Mouse (Mus musculus): Measurements from ENCODE around the gene Ubap2l.

Ubap2l gene

DNA sequence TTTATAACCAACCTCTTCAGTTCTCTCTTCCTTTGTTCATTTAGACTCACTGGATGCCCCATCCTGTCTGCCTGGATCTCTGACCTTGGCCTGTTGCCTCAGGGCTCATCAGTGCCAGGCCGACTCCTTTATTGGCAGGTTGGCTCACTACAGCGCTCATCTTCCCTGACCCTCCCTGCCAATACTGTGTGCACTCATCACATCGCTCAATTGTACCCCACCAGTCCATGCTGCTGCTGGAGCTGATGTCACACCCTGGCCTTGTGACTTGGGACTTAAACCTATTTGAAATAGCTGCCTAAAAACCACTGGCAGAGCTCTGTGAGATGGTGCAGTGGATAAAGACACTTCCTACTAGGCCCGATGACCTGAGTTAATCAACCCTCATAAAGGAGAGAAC lies 15.4 kb upstream of the Ubap2l start:
- DNase-seq (ENCODE audit: low read depth, low spot score) = no peak

DNA sequence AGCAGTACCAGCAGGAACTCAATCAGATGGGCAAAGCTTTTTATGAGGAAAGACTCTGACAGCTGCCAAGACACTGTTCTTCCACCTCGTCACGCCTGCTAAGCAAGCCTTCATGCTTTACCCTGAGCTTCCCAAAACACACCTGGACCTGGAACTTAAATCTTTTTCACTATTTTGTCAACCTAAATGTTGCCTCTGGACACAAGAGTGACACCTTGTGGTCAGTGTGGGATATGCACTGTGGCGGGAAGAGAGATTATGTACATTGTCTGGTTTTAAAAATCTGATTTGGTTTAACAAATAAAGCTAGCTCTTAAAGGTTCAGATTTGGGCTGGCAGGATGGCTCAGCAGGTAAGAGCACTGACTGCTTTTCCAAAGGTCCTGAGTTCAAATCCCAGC lies 13.1 kb upstream of the Ubap2l start:
- DNase-seq (ENCODE audit: low read depth, low spot score) = peak; percentile 64

DNA sequence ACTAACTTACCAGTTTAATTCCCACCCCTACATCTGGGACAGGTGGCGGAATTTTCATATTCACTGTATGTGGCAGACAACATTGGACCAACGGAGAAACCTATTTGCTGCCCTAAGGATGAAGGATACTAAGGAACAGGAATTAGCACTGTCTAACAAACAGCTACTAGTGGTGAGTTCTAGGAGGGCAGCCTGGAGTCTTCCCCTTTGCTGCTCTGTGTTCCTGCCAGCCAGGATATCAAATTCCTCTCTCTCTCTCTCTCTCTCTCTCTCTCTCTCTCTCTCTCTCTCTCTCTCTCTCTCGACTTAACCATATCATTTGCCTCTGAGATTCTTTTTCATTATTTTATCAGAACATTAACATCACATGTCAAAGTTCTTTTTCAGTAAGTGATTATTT lies 12.0 kb upstream of the Ubap2l start:
- no peak for DNase-seq (ENCODE audit: low read depth, low spot score)

DNA sequence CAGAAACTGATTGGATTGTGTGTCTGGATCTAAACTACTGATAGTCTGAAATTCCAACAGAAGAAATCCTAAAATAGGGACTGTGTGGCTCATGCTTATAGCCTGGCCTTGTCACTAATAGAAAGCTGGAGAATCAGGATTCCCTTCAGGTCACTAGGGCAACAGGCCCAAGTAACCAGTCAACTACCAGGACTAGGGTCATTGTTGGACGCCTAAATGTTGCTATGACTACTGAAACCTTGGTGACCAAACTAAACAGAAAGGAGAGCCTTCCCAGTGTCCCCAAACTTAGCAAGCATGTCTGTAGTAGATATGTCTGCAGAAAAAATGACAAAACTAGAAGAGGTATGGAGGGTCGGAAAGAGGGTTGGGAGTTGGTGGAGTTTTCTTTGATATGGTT lies 10.1 kb upstream of the Ubap2l start:
- DNase-seq (ENCODE audit: low read depth, low spot score) = no peak

DNA sequence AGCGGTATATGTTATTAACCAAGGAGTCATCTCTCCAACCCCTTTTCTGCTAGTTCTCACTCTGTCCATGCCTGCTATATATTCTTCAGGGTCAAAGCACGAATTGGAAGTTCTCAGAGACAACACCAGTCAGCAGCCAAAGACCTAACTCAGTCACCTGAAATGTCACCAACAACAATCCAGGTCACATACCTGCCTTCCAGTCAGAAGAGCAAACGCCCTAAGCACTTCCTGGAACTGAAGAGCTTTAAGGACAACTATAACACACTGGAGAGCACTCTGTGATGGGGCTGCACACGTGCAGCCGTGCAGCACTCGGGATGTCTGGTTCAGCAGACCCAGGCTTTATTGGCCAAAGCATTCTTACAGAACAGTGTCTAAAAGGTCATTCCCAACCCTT lies 9.1 kb upstream of the Ubap2l start:
- no peak for DNase-seq (ENCODE audit: low read depth, low spot score)

DNA sequence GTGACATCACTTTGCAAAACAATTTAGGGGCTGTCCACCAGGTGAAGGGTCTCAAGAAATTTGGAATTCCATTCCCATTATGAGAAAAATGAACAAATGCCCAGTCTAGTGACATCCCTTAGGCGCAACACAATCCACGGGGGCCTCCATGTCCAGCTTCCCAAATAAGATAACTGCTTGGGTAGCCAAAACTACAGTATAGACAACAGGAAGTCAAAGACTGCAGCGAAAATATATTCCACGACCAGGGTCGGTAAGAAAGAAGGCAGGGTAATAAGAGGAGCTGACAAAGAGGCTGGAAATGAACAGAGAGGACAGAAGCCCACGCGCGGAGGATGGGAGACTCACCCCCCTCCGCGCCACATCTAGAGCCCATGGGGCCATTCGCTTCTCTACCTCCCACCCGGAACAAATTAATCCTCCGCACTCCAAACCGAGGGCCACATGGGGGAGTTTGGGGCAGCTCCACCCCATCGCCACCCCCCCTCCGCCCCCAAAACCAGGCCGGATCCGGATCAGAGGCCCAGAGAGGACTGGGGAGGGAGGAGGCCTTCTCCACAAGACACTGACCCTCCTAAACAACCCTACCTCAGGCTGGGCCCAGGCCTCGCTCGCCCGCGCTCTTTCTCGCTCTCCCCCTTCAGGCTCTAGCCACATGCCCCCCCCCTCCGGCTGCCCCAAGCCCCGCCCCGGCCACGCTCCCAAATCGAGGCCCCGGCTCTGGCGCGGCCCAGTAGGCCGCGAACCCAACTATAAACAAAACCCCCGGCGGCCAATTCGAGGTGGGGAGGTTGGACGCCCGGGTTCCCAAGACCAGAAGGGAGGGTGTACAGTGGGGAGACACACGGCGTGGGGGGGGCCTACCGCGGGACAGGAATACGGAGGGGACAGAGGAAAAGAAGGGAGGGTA lies 732 bp downstream of the Ubap2l start, which contains the start of gene 4933434E20Rik:
Gene 4933434E20Rik, plus strand, starts transcription at position 196 of the 910 bp plus-strand sequence.
- DNase-seq (ENCODE audit: low read depth, low spot score) = peak; percentile 43

DNA sequence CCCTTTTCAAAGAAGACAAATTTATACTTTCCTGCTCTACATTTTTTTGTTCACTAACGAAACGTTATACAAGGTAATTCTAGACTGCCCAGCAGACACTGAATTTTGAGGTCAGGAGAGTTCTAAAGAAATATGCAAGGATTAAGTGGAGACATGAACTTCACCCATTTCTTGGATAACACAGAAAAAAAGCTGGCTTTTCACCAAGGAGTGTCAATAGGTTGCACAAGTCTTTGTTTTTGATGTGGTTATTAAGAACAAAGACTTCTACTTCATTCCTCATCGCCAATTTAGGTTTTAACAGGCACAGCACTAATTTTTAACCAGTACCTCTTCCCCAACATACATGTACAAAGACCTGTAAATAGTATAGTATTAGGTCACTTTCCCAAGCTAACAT lies 2.7 kb downstream of the Ubap2l start:
- no peak for DNase-seq (ENCODE audit: low read depth, low spot score)

DNA sequence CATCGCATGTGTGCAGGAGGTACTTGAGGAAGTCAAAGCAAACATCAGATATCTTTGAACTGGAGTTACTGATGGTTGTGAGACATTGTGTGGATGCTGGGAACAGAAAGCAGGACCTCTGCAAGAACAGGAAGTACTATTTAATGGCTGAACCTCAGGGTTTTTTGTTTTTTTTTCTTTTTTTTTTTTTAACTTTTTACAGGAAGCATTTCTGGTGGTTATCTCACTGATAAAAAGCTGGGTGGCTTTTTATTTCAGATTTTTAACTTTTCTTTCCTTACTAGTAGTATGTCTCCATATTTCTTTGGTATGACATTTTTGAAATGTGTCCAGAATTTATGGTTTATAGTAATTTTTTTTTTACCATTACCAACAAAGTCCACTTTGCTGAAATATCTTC lies 16.2 kb downstream of the Ubap2l start:
- DNase-seq (ENCODE audit: low read depth, low spot score) = no peak

DNA sequence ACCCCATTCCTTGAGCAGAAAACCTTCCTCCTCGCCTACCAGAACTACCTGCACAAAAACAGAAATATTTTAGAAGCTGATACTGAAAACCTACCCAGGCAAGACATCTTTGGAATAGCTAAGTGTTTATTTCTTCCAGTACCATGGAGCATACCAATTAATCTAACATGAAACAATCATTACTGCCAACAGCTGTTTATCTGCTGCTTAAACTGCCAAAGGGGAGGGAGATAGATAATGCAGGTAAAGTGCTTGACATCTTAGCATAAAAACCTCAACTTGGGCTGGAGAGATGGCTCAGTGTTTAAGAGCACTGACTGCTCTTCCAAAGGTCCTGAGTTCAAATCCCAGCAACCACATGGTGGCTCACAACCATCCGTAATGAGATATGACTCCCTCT lies 17.8 kb downstream of the Ubap2l start:
- no peak for DNase-seq (ENCODE audit: low read depth, low spot score)

DNA sequence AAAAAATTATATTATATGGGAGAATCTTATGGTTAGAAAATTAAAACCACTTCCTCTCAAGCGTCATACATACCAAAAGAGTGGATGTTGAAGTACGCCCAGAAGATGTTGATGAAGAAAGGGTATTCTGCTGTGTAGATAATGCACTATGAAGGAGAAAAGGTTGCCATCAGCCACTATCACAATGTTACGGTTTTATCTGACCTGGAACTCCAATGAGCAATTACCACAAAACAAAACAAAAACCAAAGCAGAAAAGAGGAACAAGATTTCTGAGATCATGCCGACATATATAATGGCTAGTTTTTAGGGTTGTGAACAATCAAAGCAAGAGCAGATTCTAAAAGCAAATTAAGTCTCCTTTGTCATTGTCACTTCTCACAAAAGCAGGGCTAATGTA lies 35.8 kb downstream of the Ubap2l start:
- DNase-seq (ENCODE audit: low read depth, low spot score) = no peak

DNA sequence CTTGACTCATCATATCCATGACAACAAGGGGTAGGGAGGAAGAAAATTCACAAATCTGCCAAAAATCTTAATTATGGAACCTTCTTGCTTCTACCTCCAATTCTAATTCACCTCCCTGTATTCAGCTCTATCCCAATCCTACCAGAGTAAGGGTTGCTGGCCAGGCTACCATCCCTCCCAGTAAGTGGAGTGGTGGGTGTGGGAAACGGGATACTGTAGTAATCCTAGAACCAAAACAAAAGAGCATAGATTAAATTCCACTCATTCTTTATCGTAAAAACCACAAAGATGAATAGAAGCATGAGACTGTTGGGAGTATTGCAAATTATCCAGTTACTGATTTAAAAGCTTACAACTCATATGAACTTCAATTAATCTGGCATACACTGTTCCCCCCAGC lies 42.1 kb downstream of the Ubap2l start:
- DNase-seq (ENCODE audit: low read depth, low spot score) = no peak

DNA sequence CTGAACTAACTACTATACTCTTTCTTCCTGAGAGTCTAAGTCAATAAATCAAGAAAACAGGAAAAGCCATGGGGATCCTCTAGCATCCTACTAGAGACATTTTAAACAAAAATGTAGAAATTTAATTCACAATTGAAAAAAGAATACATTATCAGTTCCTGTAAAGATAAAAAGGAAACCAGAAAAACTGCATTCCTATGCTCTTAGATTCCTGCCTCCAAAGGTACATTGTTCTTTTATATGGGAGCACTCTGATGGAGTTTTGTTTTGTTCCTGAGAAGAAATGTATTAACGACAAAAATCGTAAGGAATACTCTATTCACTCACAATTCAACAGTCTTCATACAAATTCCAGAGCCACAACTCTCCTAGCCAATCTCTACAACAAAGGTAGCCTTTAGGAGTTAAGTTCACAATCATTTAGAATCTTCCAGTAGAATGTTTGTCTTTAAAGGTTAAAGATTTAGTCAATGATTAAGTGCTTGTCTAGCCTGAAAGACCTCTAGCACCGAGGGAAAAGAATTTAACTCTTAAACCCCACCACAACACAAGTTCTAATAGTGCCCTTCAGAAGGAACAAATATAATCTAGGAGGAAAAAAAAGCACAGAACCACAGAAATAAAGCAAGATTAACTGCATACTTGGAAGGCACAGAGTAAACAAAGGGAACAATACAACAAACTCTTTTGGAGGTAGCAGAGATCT lies 48.2 kb downstream of the Ubap2l start:
- no peak for DNase-seq (ENCODE audit: low read depth, low spot score)

DNA sequence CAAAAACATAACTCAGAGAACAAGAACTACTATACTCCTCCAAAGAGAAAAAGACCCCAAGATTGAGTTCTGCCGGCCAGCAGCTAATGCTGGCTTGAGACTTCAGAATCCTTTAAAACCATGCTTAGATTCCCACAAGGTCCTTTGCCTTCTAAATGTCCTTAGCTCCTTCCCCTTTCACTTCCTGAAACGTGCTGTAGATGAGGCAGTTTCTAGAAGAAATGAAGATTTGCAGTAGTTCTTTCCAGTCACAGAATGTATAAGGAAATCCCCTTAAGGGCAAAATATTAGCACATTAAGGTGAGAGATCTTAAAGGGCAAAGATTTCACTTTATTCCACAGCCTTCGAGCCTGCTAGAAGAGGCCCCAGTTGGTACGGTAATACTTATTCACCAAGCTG lies 52.6 kb downstream of the Ubap2l start:
- DNase-seq (ENCODE audit: low read depth, low spot score) = no peak

DNA sequence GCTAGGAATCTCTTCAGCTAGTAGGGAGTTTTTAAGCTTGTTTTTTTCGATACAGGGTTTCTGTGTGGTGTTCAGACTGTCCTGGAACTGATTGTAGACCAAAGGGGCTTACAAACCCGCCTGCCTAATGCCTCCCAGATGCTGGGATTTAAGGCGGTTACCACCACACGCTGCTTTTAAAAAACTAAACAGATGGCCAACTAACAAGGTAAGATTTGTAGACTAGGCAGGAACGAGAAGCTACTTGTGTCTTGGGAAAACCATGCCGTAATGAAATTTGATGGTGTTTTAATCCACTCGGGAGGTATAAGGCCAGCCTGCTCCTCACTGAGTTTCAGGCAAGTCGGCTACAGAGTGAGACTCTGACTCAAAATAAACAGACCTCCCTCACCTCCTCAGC lies 53.3 kb downstream of the Ubap2l start:
- DNase-seq (ENCODE audit: low read depth, low spot score) = peak; percentile 80

DNA sequence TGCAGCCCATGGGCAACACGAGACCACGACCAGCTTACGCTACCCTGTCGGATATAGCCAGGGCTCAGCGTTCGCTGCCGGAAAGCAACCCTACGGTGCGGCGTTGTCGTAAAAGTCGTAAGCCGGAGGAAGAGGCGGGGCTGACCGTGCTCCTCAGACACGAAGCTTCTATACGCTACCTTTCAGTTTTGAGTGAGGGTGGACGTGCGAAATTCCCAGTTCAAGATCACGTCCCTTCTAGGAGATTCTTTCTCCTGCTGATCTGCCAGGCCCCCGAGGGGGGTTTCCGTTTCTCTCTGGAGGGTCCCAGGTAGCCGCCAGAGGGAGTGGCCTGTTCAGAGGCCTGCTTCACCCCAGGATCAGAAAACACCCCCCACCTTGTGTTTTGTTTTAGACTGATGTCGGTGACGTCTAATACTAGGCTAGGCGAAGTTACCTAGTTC lies 53.8 kb downstream of the Ubap2l start, which contains the start of gene Hax1:
Gene Hax1, minus strand, starts transcription at position 169 of the 443 bp plus-strand sequence.
- DNase-seq (ENCODE audit: low read depth, low spot score) = peak; percentile 98

DNA sequence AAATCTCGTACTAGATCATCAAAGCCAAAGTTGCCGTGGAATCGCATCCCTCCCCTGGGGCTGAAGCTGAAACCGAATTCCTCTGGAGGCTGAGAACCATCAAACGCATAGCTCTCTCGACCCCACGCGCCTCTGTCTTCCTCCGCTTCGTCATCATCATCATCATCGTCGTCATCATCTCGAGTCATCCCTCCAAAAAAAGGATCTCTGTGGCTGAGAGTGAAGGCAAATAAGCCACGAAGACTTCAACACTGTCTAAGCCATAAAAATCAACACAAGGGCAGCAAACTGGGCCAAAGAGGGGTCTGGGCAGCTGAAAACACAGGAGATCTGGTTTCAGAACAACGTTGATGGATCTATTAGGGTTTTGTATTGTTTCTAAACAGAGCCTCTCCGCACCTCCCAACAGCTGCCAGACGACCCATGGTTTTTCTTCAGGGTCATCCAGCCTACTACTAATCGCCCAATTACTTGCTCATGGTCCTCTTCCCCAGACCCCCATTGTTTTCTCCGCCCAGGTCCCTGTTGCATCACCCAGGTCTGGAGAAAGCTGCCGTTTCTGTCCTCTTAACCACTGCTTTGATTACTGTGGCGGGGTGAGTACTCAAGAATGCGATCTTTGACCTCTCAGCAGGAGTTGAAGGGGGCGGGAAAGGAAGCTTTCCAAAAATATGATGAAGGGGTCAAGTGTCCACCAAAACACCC lies 54.5 kb downstream of the Ubap2l start:
- DNase-seq (ENCODE audit: low read depth, low spot score) = peak; percentile 41

DNA sequence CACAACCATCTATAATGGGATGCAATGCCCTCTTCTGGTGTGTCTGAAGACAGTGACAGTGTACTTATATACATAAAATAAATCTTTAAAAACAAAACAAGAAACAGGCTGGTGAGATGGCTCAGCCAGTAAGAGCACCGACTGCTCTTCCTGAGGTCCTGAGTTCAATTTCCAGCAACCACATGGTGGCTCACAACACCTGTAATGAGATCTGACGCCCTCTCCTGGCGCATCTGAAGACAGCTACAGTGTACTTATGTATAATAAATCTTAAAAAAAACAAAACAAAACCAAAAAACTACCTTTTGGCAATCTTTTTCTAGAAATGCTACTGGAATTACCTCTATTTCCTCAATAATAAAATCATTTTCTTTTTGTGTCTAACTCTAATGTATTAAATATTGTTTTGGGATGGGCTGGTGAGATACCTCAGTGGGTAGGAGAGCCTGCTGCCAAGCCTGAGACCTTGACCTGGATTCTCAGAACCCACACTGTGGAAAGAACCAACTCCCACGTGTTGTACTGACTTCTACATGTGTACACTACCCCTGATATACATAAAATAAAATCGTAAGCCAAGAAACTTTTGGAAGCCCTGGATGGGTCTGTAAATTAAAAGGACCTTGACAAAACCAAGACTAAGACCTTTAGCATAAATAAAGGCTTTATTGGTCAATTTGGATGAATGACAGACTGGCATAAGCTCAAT lies 57.5 kb downstream of the Ubap2l start:
- no peak for DNase-seq (ENCODE audit: low read depth, low spot score)

DNA sequence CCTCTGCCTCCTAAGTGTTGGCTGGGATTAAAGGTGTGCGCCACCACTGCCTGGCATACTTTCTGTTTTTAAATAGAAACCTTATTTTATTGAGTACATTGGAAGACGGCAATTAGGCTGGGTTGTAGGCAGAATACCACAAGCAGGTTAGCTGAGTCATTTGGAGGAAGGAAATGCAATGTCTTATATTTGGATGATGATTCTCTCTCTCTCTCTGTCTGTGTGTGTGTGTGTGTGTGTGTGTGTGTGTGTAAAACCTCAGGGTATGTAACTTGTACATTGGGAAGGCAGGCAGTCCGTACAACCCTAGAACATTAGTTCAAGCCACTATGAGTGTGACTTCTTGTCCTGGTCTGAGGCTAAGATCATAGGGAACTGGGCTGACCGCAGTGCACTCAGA lies 64.6 kb downstream of the Ubap2l start:
- no peak for DNase-seq (ENCODE audit: low read depth, low spot score)

DNA sequence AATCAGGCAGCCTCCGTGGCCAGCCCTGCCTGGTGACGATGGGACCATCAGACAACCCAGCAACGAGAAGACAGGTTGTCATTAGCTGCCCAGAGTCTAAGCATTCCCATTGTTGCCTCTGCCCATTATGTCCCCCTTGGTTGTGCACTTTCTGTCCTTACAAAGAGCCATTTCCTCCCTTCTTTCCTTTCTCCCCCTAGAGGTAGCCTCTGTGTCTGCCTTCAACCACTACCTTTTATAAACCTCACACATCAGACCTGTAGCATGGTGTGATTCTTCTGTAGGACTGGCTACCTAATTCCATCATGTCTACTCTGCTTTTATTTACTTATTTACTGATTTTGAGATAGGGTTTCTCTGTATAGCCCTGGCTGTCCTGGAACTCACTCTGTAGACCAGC lies 65.2 kb downstream of the Ubap2l start:
- DNase-seq (ENCODE audit: low read depth, low spot score) = no peak

DNA sequence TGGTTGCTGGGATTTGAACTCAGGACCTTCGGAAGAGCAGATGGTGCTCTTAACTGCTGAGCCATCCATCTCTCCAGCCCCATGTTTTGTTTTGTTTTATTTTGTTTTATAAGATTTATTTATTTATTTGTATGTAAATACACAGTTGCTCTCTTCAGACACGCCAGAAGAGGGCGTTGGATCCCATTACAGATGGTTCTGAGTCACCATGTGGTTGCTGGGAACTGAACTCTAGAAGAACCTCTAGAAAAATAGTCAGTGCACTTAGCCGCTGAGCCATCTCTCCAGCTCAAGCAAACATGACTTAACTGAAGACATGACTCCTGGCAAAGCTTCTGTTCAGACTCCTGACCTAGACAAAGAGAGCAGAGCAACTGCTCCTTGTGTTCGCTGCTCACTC lies 70.0 kb downstream of the Ubap2l start:
- no peak for DNase-seq (ENCODE audit: low read depth, low spot score)

DNA sequence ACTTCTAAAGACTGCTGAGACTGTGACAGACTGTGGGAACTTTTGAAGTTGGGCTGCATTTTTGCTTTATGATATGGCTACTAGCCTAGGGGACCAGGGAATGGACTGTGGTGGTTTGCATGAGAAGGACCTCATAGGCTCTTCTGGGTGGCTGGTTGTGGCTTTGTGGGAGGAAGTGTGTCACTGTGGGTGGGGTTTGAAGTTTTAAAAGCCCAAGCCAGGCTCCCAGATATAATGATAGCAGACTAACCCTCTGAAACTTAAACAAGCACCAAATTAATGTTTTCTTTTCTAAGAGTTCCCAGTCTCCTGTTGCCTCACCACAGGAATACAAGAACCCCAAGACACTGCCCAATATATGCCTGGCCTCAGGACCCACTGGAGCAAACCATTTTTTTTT lies 75.6 kb downstream of the Ubap2l start:
- no peak for DNase-seq (ENCODE audit: low read depth, low spot score)

DNA sequence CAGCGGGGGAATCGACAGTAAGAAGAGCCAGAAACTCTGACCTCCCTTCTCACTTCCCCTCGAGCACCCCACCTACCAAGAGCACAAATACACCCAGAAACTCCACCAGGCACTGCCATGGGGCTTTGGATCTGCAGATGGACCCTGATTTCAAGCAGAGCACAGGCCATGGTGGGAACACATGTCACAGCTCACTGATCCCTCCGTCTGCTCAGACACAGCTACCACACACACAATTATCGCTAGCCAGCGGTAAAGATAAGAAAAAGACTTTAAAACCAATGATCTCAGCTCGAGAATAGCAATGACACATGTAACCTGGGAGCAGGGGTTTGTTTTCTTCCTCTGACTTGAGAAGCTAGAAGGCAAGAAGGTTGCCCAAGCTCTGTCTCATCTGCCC lies 83.9 kb downstream of the Ubap2l start:
- DNase-seq (ENCODE audit: low read depth, low spot score) = no peak
